Mouse (Mus musculus): ENCODE measurements around the gene Stat3.

DNA sequence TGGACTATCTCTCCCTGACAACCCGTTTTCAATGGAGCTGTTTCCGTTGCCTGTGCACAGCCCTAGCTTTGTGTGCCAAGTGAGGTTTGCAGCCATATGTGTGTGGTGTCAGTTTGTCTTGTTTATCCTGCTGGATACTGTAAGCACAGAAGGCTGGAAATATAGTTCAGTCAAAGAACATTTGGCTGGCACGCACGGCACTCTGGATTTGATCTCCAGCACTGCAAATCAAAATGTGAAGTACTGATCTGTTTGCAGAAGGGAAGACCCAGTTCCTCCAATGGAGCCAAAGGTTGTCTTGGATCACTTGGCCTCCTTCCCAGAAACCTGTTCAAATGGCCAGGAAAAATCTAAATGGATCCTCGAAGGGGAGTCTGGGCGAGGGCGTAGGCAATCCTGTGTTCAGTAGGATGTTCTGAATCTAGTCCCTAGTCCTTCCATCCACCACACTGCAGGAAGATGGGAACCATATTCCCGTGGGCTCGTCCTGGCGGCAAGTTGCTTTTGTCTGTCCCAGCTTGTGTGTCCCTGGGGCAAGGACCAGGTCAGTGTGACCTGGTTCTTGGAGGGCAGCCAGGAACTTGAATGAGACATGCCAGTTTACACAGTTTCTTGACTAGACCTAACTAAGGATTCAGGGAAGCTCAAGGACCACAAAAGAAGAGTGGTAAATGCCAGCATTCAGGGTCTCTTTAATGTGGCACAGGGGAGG lies 68.9 kb downstream of the Stat3 start:
- no peak for TF ChIP-seq CTCF (IDR thresholded peaks at IDR 0.05; ENCODE audit: low read depth, low read length)
- no peak for TF ChIP-seq TAL1 (conservative IDR thresholded peaks at IDR 0.05; ENCODE audit: low read depth, low read length)

Measured in G1E (cell line).